Mouse (Mus musculus): ENCODE data around the gene Mroh3.
A peak's percentile ranks its signal among the peaks of the same experiment; 100 is the strongest.

Gene Mroh3

DNA sequence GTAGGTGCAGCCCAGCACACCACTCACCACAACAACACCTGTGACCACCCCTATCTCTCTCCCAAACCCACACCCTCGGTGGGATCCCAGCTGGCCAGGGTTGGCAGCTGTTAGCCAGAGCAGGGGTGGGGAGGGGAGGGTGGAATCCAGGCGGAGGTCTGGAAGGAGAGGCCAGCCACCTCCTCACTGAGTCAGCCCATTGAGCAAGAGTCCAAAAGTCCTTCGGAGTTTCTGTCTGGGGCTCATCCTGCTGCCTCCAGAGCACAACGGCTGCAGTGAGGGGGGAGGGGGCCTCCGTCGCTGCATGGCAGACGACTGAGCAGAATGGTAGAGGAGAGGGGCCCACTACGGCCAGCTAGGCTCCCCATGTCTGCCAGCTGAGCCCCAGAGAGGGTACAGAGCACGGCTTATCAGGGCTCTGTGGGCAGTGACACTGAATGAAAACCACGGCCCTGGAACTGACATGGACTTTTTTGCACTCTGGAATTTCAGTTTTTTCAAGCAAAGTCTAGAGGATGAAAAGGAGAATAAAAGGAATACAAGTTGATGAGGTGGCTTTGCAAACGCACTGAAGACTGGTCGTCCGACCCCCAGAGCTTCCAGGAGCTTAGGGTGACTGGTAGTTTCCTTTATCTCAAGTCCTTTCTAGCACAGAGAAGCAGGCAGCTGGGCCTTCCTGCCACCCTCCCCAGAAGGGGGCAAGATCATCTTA, 15.9 kb upstream of the Mroh3 start:
- DNase-seq (ENCODE audit: inconsistent ontology term), result peak; percentile 84

DNA sequence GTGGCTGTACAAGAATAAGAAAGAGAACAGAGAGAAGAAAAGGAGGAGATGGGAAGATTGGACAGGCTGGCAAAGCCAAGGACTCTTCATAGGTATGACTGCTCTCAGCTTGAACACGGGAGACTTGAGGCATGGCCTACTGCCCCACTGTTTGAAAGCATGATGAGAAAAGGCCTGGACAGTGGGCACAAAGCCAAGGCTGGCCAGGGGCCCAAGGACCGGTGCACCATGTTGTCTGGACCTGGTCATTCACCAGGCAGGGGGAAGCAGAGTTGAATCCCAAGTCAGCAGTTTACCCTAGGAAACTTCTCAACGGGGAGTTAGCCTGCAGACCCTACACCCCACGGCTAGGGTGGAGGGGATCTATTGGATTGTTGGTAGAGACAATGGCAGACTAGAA, 15.2 kb upstream of the Mroh3 start:
- no peak for DNase-seq (ENCODE audit: inconsistent ontology term)

GRCm38 (mm10) chr1:136226626-136227025, 14.0 kb upstream of the Mroh3 start:
- no peak for DNase-seq (ENCODE audit: inconsistent ontology term)

GRCm38 (mm10) chr1:136225846-136226245, 13.2 kb upstream of the Mroh3 start:
- DNase-seq (ENCODE audit: inconsistent ontology term), result no peak

GRCm38 (mm10) chr1:136223758-136224342, 11.2 kb upstream of the Mroh3 start:
- no peak for DNase-seq (ENCODE audit: inconsistent ontology term)

DNA sequence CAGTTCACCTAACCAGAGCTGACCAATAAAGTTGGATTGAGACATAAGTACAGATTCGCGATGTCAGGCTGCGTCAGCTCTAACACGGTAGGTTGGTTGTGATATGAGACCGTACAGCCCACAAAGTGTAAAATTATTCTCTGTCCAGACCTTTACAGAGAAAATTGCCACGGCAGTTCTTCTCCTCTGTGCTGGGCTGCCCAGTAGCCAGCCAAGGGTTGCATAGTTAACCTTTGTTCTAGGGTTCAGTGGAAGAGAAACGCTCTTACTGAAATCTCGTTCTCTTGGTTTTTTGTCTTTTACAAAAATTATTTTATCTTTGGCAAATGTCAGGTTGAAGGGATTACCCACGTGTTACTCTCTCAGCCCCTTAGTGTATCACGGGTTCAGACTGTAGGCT, 9.8 kb upstream of the Mroh3 start:
- no peak for DNase-seq (ENCODE audit: inconsistent ontology term)

- DNase-seq (ENCODE audit: inconsistent ontology term), result no peak
Measured at GRCm38 (mm10) chr1:136220037-136220871, 7.6 kb upstream of the Mroh3 start.

DNA sequence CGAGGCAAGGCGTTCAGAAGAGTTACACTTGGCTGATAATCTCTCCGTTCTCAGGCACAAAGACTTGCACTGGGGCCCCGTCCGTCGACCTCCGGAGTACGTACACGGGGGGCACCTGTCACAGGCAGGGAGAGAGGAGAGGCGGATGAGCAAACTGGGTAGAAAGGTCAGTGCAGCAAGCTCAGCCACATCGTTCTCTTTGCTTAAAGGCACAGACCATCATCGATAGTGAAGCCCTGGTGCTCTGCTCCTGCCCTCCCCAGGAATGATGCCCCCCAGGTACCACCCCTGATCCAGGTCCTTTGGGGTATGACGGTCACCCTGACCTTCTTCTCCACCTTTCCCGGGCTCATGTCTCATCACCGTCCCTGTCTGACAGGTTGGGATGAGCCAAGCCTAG, 1.7 kb upstream of the Mroh3 start:
- no peak for DNase-seq (ENCODE audit: inconsistent ontology term)

DNA sequence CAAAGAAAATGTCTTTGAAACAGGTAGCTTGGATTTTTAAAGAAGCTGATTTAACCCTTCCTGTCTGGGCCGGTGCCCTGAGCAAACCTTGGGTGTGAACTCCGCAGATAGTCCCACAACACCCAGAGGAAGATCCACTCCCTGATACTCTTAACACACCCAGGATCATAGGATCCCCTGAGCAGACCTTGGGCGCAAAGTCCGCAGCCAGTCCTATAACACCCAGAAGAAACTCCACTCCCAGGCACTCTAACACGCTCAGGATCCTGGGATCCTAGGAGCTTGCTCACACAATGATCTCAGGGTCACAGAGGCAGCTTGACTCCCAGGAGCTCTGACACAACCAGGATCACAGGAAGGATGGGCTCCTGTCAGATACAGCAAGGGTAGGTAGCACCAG, 22.6 kb downstream of the Mroh3 start:
- no peak for DNase-seq (ENCODE audit: inconsistent ontology term)

- DNase-seq (ENCODE audit: inconsistent ontology term), result no peak
Measured at GRCm38 (mm10) chr1:136179511-136180001, 33.1 kb downstream of the Mroh3 start.

DNA sequence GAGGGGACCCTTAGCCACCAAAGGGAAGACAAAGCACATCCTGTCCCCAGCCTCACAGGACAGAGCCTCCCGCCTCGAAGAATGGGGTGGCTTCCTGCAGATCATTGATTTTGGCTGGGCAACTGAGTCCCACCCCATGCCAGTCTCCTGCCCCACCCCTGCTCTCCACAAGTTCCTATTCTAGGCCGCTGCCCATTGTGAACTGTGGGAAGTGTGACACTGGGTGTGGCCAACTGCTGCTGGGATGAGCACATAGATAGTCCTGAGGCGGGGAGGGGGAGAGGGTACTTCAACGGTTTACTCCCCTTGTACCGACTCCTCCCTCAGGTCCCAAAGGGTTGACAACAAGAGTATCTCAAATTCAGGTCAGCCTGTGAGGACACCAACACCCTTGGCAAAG, 33.9 kb downstream of the Mroh3 start:
- DNase-seq (ENCODE audit: inconsistent ontology term), result no peak

DNA sequence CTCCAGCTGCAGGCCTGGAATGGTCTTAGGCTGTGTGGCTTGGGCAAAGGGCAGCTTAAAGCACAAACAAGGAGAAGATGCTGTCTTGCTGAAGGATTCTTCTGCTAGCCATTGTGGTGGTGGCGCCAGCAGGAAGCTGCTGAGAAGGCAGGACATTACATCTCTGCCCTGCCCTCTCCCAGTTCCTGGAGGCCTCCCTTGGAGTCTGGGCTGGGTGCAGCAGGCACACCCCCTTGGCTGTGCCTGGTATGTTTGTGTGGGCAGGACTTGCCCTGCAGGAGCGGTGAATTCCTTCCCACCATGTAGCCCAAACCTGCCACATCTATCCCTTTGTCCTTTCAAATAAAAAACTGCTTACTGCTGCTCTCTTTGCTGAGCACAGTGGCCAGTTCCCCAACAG, 35.5 kb downstream of the Mroh3 start:
- peak; percentile 37 for DNase-seq (ENCODE audit: inconsistent ontology term)

- DNase-seq (ENCODE audit: inconsistent ontology term), result no peak
Measured at GRCm38 (mm10) chr1:136175183-136175582, 37.4 kb downstream of the Mroh3 start.

GRCm38 (mm10) chr1:136174101-136174606, 38.5 kb downstream of the Mroh3 start:
- no peak for DNase-seq (ENCODE audit: inconsistent ontology term)

DNA sequence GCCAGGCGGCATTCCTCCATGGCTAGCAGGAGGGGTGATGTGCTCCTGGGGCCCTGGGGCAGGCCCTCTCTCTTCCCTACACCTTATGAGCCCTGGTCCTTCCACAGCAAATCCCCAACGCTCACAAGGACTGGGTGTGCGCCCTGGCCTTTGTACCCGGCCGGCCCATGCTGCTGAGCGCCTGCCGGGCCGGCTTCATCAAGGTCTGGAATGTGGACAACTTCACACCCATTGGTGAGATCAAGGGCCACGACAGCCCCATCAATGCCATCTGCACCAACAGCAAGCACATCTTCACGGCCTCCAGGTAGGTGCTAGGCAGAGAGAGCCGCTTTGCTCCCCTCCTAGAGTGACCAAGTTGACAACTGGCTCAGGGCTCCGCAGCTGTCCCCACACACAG, 39.9 kb downstream of the Mroh3 start:
- DNase-seq (ENCODE audit: inconsistent ontology term), result no peak

- peak; percentile 76 for DNase-seq (ENCODE audit: inconsistent ontology term)
Measured at GRCm38 (mm10) chr1:136170109-136170508, 42.5 kb downstream of the Mroh3 start.

DNA sequence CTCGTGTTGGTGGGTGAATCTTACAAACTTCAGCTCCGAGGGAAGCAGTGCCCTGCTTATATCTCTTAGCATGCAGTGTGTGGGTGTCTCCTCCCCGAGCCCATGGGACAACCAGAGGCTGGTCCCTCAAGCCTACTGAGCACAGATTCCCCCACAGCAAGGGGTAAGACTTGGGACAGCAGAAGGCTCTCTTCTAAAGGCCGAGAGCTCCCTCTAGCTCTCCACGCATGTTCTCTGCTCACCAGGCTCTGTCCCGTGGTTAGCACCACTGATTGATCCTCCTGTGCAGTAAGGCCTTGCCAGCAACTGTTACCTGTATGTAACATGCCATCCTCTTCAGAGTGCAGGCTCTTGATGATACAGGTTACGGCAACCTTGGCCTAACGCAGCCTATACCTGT, 45.0 kb downstream of the Mroh3 start:
- DNase-seq (ENCODE audit: inconsistent ontology term), result peak; percentile 43

DNA sequence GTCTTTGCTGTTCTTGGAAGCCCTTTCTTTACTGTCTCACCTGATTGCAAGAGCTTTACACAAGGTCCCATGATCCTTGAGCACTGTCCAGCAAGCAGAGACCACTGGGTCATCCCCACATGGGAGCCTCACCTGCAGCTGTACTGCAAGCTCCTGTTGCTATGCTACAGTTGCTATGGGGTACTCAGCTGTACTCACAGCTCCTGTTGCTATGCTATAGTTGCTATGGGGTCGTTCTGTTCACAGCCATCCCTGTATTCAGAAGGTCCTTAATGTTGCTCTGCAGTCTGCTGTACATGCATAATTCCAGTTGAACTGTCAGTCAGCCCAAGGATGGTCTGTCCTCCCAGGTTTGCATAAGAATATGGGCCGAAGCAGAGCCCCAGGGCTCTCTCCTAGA, 47.2 kb downstream of the Mroh3 start:
- no peak for DNase-seq (ENCODE audit: inconsistent ontology term)

- DNase-seq (ENCODE audit: inconsistent ontology term), result no peak
Measured at GRCm38 (mm10) chr1:136161333-136161921, 51.2 kb downstream of the Mroh3 start.

DNA sequence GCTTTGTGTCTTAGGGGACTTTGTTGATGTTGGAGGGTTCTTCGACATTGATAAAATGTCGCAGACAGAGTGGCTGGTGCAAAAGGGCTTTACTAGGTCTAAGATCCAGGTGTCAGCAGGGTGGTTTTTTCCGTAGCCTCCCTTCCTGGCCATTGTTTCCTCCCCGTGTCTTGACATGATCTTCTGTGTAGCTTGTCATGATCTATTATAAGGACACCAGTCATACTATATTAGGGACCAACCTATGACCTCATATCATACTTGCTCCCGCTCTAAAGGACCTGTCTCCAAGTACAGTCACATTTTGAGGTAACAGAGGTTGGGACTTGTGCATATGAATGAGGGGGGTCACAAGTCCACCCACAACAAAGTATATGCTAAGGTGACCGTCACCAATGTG, 51.7 kb downstream of the Mroh3 start:
- no peak for DNase-seq (ENCODE audit: inconsistent ontology term)

GRCm38 (mm10) chr1:136160297-136160696, 52.3 kb downstream of the Mroh3 start:
- no peak for DNase-seq (ENCODE audit: inconsistent ontology term)

DNA sequence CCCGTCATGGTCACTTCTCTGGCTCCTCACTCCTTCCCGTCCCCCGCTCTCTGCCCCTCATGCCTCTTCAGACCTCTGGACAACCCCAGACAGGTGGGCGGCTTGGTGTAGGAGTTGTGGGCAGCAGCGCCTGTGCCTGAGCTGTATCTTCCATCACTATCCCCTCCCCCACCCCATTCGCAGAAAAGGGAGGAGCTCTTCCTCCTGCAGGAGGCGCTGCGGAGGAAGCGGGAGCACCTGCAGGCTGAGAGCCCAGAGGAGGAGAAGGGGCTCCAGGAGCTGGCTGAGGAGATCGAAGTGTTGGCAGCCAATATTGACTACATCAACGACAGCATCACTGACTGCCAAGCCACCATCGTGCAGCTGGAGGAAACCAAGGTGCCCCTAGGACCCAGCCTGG, 52.8 kb downstream of the Mroh3 start:
- no peak for DNase-seq (ENCODE audit: inconsistent ontology term)

Data from Muller cell, postnatal 12 days (primary cell).